Mouse (Mus musculus): Measurements from ENCODE around the gene Chchd10.

The Chchd10 gene

DNA sequence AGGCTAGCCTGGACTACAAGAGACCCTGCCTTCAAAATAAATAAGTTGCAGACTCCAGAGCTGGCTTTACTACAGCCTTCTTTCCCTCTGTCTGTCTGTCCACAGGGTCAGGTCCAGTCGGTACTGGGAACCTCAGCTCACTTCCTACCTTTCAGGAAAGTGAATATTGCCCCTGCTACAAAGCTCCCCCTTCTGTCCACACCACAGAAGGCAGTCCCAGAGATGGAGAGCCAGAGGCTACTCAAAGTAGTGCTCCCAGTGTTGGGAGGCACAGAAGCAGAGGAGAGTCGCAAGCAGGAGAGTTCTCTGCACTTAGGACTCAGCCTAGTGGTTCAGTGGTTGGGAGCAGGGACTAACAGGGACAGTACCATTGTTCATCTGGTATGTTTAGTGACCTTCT, 8.6 kb upstream of the Chchd10 start:
- DNase-seq (ENCODE audit: low spot score in 2 of 2): no peak

- DNase-seq (ENCODE audit: low spot score in 2 of 2): no peak
Observed at GRCm38 (mm10) chr10:75926396-75926795, 6.5 kb upstream of the Chchd10 start.

- no peak for DNase-seq (ENCODE audit: low spot score in 2 of 2)
Observed at GRCm38 (mm10) chr10:75930304-75930703, 2.6 kb upstream of the Chchd10 start.

- DNase-seq (ENCODE audit: low spot score in 2 of 2): no peak
Observed at GRCm38 (mm10) chr10:75931311-75931710, 1.6 kb upstream of the Chchd10 start.

- DNase-seq (ENCODE audit: low spot score in 2 of 2): no peak
Observed at GRCm38 (mm10) chr10:75932081-75932678, 750 bp upstream of the Chchd10 start.

DNA sequence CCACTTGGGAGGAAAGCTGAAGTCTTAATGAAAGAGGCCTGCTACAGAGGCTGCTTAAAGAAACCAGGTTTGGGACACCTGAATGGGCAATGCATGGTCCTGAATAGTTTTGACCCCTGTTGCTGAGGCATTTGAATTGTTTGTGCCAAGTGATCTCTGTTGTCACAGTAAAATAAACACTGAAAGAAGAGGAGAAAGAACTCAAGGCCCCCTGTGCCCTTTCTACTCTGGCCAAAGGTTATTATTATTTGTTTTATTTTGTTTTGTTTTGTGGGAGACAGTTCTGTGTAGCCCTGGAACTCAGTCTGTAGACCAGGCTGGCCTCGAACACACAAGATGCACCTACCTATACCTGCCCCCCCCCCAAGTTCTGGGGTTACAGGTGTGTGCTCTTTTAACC, 2.1 kb downstream of the Chchd10 start:
- no peak for DNase-seq (ENCODE audit: low spot score in 2 of 2)

GRCm38 (mm10) chr10:75935680-75936541, 3.0 kb downstream of the Chchd10 start, which contains the start of gene Mmp11:
TSS of gene Mmp11 (minus strand) at chr10:75936496.
- peak; percentile 72 to 79 for DNase-seq (ENCODE audit: low spot score in 2 of 2)

DNA sequence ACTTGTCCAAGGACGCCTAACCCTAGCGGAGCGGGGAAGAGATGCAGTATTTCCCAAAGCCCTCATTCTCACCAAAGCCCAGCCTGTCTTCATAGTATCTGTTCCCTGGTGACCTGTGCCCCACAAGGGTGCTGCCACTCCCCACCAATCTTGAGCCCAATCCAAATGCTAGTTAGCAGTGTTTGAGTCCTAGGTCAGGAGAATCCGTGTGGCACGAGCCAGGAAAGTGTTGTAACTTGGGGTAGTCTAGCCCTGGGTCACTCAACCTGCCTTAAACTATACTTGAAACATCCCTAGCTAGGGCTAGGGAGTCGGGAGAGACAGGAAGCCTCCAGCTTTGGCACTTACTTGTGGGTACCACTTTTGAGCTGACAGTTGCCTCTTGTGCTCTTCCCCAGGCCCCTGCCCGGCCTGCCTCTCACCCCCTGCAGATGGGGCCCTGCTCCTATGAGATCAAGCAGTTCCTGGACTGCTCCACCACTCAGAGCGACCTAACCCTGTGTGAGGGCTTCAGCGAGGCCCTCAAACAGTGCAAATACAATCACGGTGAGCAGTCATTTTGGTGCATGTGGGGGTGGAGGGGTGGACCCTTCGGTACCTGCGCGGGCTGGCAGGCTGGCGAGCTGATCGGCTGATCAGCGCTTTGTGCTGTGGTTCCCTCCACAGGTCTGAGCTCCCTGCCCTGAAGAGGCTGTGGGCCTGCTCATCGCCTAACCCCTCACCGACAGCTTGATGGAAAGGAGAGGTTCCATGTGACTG, 4.2 kb downstream of the Chchd10 start:
- DNase-seq (ENCODE audit: low spot score in 2 of 2): no peak

DNA sequence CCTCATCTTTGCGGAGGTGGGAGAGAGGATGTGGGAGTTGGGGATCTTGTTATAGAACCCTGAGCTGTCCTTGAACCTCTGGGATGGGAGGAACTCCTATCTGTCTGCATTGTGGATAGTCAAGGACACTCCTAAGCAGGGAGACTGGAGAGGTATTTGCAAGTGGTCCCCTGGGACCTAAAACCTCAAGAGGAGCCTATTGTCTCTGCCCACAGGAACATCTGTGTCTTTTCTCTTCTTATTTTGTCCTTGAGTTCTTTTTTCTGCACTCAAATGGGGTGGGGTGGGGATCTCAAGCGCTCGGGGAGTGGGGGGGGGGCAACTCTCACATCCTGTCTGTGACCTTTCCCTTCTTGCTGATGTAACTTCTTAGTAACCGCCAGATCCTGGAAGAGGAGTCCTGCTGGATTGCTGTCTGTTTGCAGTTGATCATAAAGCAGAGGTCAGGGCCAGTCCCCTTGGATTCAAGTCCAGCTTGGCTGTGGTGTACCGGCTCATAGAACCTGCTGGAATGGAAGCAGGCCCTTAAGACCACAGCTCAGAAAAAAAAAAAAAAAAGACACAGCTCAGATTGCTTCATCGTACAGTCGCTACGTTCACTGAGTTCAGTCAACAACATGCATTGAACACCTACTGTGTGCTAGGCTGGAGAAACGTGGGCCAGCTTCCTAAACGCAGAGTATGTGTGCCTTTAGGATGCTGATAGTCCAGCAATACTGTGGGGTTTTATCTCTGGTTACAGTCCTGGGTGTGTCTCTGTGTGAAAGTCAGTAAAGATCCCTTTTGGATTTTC, 5.1 kb downstream of the Chchd10 start:
- DNase-seq (ENCODE audit: low spot score in 2 of 2): no peak

DNA sequence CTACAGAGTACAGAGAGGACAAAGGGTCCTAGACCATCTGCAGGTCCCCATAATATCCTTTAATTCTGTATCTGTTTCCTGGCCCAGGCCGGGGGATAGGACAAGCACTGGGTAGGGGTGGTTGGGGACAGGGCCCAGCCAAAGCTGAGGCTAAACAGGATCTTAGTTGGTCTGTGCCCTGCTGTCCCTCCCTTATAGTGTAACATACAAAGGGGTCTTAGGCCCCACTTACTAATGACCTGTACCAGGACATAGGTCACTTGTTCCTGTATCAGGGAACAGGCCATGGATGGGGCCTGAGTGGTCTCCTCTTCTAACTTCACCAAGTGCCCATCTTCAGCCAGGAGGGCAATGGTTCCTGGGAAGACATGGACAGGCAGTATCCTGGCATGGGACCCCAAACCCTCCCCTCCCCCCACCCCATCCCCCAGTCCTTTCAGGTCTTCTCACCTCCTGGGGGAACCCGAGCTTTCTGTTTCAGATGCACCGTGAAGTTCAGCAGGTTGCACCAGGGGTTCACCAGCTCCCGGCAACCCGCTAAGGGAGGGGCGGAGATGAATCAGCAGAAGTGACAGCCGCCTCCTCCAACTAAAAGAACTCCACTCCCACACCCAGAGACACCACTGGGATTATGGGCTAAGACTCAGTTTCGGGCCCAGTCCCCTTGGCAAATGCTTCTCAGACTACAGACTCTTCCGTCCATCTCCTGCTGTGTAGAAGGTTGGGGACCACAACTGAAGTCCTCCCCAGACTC, 6.7 kb downstream of the Chchd10 start:
- DNase-seq (ENCODE audit: low spot score in 2 of 2): peak; percentile 46 to 53

DNA sequence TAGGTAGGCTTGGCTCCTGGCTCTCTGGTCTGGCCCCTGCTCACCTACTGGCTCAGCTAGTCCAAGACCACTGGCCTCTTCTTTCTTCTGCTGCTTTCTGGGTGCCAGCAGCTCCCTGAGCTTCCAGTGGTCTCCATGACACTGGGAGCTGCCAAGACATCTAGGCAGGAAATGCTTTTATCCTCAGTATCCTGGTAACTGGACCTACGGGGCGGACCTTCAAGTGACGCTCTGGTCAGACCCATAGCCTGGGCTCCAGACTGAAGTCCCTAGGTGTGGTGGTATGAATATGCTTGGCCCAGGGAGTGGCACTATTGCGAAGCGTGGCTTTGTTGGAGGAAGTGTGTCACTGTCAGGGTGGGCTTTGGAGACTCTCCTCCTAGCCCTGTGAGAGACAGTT, 7.6 kb downstream of the Chchd10 start, which contains the start of gene Gm867:
Gene Gm867 (minus strand): TSS at position 153 of the 400 bp plus-strand sequence.
- no peak for DNase-seq (ENCODE audit: low spot score in 2 of 2)

DNA sequence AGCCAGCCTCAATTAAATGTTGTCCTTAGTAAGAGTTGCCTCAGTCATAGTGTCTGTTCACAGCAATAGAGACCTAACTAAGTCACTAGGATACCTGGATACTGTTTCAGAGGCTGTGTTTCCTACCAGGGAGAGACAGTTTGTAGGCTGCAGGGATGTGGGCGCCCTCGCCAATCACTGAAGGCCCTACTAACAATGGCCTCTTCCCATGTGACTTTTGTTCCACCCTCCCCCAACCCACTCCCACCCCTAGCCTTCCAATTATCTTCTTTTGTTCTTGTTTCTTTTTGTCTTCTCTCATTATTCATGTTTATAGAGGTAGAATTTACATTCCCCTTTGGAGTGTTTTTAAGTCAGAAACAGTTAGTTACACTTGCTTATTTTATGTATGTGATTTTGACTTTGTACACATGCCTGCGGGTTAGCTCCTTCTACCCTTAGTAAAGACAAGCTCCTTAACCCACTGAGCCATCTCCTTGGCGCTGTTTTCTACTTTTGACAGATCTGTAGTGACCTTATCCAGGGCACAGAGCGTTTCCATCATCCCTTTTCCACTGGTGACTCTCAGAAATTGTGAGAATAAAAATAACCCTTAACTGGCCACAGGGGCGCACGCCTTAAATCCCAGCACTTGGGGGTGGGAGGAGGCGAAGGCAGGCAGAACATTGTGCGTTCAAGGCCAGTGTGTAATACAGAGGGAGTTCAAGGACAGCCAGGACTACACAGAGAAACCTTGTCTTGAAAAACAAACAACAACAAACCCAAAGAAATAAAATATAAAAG, 8.3 kb downstream of the Chchd10 start:
- DNase-seq (ENCODE audit: low spot score in 2 of 2): no peak

DNA sequence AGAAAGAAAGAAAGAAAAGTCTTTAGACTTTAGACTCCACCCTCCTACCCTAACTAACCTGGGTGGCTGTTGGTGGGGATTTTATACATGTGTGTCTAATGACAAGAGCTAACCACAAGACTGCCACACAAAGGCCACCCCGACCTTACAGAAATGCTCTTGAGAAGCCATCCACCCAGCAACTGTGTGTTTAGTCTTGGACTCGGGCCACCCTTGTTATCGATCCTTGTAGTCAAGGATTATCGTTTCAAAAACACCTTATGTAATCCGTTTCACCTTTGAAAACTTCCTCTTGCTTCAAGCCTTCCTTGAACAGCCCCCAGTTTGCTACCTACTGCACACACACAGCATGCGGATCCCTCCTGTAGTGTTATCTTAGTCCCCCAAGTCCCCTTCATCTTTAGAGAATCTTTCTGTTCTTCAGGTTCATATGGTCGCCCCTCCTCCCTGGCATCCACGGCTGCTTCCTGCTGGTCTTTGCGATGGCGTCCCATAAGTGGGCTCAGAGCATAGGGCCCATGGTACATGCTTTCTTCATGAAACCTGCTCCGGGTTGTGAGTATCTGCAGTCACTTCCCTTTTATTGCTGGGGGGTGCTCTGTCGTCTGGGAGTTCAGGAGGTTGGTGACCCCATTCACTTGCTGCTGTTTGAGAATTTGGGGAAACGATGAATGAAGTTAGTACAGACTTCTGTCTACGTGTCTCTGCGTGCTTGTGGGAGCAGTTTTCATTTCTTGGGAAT, 10.0 kb downstream of the Chchd10 start, which contains the start of gene Vpreb3:
Gene Vpreb3 (plus strand): TSS at position 322 of the 742 bp plus-strand sequence.
- DNase-seq (ENCODE audit: low spot score in 2 of 2): no peak

DNA sequence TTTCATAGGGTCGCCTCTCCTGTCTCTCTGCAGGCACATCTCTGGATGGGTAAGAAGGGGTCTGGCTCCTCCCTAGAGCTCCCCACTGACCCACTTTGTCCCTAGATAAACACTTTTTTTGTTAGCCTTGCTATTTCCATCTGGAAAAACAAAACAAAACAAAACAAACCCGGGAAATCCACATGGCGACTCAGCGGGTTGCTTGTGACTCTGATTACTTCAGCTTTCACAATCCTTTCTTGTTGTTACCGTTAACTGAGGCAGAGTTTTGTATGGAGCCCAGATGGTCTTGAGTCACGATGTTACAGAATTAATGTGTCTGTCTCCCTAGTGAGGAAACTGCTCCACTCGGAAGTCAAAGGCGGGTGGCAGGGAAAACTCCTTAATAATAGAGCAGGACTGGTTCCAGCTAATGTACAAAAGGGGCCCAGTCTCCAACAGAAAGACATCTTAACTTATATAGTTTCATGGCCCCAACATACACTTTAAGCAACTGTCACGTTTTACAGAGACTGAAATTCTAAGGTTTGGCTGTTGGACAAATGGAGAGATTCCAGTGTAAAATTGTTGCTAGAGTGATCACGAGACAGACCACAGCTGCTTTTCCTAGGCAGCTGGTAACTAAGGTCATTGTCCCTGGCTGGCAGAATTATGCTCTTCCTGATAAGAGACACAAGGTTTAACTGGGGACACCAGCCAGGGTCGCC, 11.3 kb downstream of the Chchd10 start:
- DNase-seq (ENCODE audit: low spot score in 2 of 2): no peak

DNA sequence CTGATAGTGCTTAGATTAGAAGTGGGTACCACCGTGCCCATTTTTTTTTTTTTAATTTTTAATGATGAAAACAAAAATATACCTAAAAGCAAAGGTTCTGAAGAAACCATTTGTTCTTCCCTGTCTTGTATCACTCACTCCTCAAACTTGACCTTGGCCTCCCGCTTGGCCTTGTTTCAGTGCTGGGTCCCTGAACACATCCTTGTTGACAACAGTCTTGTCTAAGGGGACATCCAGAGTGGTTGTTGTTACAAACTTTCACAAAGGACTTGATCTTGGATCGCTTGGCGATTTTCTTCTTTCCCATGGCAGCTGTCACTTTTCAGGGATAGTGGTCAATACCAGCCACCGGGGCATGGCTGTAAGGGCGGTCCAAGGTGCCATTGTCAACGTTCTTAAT, 12.3 kb downstream of the Chchd10 start:
- no peak for DNase-seq (ENCODE audit: low spot score in 2 of 2)

DNA sequence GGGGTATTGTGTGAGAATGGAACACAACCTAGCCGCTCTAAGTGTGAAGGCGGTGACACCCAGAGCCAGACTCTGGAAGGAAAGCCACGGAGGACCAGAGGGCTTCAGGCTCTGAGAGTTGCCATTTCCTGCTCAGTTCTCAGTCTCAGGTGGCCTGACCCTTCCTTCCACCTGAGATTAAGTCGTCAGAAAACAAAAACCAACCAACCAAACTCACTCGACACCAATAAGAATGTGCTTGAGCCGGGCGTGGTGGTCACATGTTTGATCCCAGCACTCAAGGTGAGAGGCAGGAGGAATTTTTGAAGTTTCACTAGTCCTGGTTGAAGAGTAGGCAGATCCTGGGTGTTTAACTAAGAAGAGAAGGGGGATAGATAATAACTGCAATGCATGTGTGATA, 13.0 kb downstream of the Chchd10 start:
- no peak for DNase-seq (ENCODE audit: low spot score in 2 of 2)

GRCm38 (mm10) chr10:75948079-75948478, 15.1 kb downstream of the Chchd10 start:
- no peak for DNase-seq (ENCODE audit: low spot score in 2 of 2)
